Mouse (Mus musculus): ENCODE measurements around the gene Fbxl2.

DNA sequence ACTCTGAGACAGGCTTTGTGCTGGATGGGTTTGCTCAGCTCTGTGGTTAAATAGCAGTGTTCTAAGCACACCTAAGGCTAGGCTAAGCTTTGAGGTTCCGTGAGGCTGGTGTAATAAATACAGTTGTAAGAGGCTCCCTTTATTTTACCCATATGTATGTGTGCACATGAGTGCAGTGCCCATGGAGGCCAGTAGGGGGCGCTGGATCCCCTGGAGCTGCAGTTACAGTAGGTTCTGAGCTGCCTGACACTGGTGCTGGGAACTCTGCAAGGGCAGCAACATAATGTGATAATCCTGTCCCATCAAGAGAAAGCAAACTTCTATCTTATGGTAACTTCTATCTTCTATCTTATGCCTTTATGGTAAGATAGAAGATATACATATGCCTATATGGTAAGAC, 47.7 kb downstream of the Fbxl2 start:
- TF ChIP-seq CTCF (IDR thresholded peaks at IDR 0.05; ENCODE audit: insufficient read depth, low read length) (peak; percentile 20; the same call in 1 of the 2 replicates), POLR2A (IDR thresholded peaks at IDR 0.05; ENCODE audit: borderline replicate concordance, extremely low read depth, low read depth, low read length) (no peak)

Data from lung, adult 2 months (tissue).